Mouse (Mus musculus) kidney, postnatal 14 days (tissue): ENCODE results near the gene Nmnat3.

Experiments
- DNase-seq: peaks from one replicate; pipeline ENCODE4 v3.0.0; 2022; ENCODE audit warnings: mixed read lengths

Nmnat3 gene

GRCm38 (mm10) chr9:98312622-98313374, 25.6 kb downstream of the Nmnat3 start:
- DNase-seq: peak; percentile 9

GRCm38 (mm10) chr9:98313587-98313986, 26.4 kb downstream of the Nmnat3 start:
- no peak for DNase-seq

DNA sequence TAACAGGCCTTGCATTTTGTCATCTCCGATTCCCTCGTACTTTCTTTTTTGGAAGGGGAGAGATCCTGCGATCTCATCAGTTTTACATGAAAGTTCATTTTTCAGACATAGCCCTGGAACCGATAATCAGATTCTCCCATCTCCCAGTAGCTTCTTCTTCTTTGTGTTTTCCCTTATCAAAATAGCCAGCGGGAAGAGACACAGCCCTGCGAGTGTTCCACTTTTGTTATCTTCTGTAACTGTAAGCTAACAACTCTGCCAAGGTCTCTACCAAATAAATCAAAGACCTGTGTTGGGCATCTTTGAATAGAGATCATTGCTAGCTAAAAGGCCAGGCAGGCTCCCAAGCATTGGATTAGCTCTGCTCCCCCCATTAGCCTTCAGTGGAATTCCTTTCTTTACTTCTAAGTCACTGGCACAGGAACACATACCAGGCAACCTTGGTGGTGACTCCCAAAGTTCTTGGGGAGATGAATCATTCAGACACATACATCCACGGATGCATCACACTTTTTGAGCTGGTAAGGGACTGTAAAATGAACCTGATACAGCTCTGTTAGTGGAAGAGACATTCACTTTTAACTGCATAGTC, 26.9 kb downstream of the Nmnat3 start:
- DNase-seq: no peak

DNA sequence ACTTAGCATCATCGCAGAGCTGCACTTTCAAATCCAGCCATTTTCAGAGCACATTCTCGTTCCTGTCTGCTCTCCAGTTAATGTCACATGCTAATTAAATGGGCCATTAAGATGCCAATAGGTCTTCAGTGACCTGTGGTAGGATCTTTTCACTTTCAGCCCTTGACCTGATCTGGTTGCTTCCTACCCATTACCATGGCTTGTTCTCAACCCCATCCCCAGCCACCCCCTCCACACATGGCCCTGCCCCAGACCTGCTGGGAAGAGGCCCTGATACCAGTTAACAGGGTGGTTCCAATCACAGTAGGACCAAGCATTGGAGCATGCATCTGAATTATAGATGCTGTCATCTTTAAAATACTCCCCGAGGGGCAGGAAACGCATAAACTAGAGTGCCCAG, 30.7 kb downstream of the Nmnat3 start:
- DNase-seq: no peak

DNA sequence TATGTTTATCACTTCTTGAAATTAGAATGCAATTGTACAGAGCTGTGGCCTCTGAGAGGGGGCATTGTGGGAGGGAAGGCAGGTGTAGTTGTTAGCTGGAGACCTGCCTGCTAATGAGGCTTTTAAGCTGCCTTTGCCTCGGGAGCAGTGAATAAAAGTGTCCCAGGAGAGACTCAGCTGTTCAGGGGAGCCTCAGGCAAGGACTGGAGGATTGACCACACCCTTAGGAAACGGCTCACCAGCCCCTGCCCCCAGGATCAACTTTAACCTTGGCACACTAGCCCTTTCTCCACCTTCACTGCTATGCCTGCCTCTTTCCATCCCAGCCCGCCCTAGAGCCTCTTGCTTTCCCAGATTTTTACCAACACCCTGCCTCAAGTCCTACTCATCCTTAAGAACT, 31.6 kb downstream of the Nmnat3 start:
- DNase-seq: no peak

DNA sequence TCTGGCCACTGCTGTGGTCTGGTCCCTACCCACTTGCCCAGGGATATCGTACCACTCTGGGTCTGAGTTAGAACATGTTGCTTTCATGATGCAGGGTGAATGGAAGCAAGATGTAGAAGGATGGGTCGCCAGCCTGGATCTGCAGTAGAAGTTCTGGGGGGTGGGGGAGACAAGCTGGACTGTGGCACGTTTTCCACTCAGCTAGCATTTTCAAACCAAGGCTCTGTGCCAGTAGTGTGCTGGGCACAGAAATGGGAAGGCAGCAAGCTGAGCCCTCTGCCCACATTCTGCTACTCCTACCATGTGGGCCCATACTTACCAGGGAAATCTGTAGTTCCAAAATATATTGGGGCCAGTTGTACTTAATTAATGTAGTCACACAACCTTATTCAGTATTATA, 33.5 kb downstream of the Nmnat3 start:
- no peak for DNase-seq

DNA sequence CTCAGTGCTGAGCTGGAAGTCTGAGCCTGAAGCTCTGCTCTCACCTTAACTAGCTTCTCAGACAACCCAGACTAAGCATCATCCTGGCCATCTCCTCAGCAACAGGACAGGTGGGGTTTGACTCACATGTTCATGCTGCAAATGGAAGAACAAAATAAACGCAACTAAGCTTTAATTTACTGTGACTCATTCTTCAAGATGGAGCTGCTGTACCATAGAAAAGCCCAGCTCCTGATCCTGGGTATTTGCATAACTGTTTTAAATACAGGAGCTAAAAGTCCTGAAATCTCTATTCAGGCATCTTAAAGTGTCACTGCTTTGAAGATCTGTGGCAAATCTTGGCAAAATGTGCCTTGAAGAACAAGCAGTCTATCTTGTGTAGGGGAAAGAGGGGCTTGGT, 38.9 kb downstream of the Nmnat3 start:
- DNase-seq: no peak

DNA sequence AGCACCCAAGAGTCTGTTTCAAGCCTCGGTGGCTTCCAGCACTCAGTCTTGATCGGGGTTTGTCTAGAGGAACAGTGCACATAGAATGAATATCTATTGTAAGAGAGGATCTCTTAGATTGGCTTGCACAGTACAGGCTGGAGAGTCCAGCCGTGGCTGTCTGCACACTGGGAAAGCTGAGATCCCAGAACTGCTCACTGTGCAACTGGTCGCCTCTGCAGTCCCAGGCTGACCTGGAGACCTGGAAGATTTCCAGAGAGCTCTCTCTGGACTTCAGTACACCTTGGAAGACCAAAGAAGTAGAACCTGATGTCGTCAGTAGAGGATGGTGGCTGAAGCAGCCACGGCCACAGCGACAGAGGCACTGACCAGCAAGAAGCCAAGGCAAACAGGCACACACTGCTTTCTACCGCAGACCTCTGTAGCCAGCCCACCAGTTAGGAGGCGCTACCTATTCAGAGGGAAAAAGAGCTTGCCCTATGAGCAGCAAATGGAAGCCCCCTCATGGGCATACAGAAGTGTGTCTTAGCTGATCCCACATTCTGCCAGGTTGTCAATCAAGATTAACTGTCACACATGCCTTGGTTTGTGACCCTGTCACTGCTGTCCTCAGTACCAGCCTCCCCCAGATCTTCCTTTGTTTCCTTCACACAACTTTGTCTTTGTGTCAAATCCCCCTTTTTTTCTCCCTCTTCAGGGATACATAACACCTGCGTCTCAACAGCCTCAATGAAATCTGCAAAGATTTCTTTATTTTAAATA, 41.4 kb downstream of the Nmnat3 start:
- DNase-seq: peak; percentile 66

GRCm38 (mm10) chr9:98329274-98330105, 42.3 kb downstream of the Nmnat3 start:
- peak; percentile 87 for DNase-seq

DNA sequence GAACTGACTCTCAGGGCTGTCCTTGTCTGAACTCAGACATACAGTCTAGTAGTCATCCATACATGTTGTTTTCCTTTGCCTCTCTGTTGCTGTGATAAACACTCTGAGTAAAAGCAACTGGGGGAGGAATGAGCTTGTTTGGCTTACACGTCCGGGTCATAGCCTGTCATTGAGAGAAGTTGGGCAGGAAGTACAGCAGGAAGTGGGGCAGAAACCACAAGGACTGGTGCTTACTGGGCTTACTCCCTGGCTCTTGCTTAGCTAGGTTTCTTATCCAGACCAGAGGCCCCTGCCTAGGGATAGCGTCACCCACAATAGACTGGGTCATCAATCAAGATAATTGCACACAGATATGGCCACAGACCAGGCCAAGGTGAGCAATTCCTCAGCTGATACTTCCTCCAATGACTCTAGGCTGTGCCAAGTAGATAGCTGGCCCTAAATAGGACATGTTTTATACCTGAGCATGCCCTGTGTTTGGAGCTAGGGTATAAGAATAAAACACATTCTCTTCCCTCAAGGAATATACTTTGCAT, 46.1 kb downstream of the Nmnat3 start:
- no peak for DNase-seq

DNA sequence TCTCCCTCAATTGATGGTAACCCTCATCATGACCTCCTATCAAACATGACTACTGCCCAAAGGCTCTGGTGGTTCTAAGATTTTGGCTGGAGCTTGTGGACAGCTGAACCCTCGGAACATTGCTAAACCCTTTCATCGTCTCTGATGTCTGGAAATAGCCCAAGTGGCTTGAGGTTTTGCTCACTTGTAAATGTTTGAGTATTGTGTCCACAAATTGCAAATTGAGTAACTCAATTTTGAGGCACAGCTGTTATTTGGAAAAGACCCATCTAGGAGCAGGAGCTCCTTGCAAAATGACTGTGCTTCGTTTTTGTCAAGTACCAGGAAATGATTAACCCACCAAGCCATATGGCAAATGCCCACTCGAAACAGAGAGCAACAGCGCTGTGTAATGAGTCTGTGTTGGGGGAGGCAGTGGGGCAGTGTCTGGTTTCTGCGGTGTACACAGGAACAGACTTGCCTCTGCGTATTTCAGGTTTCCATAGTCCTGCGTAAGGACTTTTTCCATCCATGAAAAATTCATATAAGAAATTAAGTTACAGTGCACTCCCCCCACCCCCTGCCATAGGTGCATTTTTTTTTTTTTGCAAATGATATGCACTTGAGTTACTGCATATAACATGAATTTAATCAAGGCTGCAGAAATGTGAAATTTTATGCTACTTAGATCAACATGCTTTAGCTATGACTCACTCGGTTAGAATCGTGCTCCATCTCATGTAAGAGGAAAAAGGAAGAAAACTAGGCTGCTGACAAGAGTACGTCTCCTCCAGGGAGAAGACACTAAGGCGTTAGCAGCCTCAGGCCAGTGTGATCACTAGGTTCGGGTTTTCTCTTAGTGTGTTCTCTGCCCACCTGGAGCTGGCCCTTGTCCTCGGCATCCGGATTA, 50.9 kb downstream of the Nmnat3 start:
- DNase-seq: no peak

DNA sequence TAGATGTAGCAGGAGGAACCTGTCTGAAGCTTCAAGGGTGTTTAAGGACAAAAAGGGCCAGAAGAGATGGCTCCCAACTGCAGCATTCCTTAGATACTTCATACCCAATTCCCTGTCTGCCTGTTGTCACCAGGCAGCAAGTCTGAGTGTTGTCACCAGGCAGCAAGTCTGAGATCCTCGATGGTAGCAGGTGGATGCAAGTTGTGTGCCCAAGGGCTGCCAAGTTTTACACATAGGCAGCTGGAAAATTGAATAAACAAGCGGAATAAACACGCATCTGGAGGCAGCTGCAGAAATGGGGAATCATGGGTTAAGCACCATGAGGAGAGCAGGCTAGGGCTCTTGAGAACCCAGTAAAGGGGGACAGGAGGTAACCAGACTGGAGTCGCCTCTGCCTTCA, 52.7 kb downstream of the Nmnat3 start:
- DNase-seq: no peak

DNA sequence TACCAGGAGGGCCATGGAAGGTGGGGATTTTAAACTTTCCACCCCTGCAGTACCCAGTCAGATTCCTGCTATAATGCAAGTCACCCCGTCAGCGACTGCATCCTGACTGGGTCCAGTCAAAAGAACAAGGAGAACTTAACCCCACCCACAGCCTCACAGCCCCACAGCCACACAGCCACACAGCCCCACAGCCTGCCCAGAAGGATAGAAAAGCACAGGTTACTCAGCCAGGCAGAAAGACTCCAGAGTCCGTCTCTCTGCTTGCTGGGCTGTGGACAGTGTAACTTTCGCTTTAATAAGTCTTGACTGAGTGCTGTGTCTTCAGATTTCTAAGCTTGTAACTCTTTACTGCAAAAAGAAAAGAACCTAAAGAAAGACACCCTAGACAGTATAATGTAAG, 53.2 kb downstream of the Nmnat3 start:
- DNase-seq: peak; percentile 42

GRCm38 (mm10) chr9:98345840-98346239, 58.6 kb downstream of the Nmnat3 start:
- DNase-seq: no peak

DNA sequence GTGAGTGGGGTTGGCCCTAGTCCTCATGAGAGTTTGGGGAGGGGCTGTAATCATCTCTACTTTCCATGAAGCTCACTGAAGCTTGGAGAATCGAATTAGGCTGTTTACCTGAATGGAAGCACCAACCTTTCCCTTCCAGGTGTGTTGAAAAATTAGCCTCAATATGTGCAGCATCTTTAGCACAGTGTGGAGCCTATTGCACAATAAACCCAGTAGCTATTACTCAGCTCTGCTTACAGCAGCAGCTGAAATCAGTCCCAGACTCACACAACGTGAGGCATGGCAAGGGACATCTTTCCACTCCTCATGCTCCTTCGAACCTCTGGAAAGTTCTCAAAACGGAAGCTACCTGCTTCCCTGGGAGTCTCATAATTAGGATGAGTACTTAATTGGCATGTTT, 59.0 kb downstream of the Nmnat3 start:
- no peak for DNase-seq

DNA sequence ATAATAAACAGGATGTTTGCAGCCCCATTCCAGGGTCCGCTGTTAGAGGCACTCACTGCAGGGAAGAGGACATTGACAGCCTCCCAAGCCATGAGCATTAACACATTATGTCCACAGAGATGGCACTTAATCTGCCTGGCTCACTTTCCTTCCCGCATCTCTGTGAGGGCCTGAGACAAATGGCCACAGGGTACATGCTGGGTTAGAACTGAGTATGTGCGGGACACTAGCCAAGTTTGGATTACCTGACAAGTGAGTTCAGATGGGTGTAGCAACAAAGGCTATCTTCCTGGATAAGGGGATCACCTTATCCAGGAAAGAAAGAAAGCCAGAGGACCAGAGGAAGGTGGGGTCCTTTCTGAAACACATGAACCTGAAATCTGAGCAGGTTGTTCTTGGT, 59.8 kb downstream of the Nmnat3 start:
- DNase-seq: no peak

DNA sequence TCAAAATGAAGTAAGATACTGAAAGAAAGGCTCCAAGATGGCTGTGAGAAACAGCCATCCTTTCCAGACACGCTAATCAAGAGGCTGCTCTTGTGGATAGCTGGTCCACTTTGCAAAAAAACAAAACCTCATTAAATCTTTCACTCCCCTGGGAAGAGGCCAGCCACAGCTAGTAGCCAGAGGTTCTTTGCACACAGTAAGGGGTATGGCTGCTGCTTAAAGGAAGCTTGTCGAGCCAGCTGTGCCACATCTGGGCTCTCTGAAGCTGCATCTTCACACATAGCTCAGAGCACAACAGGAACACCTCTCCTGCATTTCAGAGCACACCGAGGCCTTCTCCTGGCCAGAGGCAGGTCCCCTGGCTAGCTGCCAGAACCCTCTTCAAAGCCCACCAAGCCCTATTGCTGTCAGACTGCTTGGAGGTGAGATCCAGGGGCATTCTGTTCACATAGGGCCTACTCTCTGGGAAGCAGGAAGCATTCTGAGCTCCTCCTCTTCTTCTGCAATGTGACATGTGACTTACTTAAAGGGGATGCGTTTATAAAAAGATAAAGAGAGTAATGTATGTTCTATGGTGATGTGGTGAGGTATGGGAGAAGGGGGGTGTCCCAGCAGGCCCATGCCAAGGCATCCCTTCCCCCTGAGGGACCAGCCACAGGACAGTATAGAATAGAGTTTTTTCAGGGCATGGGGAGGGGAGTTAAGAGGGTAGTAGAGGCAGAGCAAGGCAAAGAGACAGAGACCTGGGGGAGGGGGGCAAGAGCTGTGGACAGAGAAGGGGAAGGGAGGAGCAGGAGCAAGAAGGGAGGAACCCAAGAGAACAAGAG, 63.3 kb downstream of the Nmnat3 start:
- DNase-seq: no peak

- DNase-seq: no peak
These were observed 65.1 kb downstream of the Nmnat3 start for GRCm38 (mm10) chr9:98352332-98352731.

DNA sequence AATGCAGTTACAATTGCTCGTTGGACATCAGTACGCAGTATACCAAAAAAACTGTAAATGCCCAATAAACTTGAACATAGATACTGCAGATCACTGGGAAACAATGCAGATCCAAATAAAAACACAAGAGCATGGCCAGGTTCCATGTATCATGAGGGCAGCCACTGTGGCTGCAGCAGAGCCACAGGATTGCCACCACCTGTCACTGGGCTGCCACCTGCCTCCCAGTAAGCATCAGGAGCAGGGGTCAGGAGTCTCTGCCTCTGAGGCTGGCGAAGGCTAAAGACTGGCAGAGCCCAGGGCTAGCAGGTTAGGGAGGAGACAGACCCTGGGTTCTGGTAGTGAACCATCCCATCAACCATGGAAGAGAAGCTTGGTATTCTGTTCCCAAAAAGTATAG, 67.7 kb downstream of the Nmnat3 start:
- DNase-seq: no peak

DNA sequence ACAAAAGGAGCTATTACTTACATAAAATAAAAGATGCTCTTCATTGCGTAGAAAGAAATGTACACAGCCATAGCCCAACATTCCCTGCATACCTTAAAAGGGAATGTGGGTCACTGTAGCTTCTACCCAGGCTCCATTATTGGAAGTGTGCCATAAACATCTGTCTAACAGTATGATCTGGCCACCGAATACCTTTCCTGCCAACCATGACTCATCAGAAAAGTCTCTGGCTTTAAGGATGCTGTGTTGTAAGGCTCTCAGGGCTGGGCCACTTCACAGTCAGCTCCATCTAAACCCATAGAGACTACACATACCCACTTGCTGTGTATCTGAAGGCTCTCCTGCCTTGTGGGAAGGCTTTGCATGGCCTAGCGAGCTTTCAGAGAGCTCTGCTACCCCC, 73.8 kb downstream of the Nmnat3 start:
- no peak for DNase-seq

- DNase-seq: no peak
These were observed 78.8 kb downstream of the Nmnat3 start for GRCm38 (mm10) chr9:98366075-98366474.
